Mouse (Mus musculus): Measurements from ENCODE around the gene C2cd4d.

C2cd4d gene

DNA sequence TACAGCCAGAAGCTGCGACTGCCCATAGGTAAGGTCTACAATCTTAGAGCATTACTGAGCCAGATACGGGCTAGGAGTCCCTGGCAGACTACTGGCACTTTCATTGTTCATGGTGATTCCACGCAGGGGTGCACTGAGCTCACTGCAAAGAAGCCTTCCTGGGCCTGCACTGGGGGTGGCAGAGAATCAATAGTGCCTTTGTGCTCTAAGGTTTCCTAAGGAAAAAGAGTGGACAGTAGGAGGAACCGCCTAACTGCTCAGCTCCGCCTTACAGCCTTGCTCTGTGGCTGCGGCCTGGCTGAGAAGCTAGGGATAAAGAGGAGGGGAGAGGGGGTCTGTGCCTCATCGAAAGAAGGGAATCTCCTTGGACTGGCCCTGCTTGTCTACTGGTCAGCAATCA, at the start of gene C2cd4d:
TSS of gene C2cd4d (plus strand) at position 301 of the 400 bp plus-strand sequence.
- in situ Hi-C loops (cut with MboI) = no loop called here

- in situ Hi-C loops (cut with MboI) = no loop called here
These were observed 33.6 kb upstream of the C2cd4d start for GRCm38 (mm10) chr3:94328681-94329080.

- in situ Hi-C loops (cut with MboI) = no loop called here
These were observed 27.8 kb upstream of the C2cd4d start for GRCm38 (mm10) chr3:94334442-94334841.

- in situ Hi-C loops (cut with MboI) = no loop called here
These were observed 23.7 kb upstream of the C2cd4d start for GRCm38 (mm10) chr3:94338522-94338921.

- in situ Hi-C loops (cut with MboI) = no loop called here
These were observed 20.2 kb upstream of the C2cd4d start, which contains the start of gene Them5 for GRCm38 (mm10) chr3:94341959-94342422. TSS of gene Them5 (plus strand) at chr3:94342099.

DNA sequence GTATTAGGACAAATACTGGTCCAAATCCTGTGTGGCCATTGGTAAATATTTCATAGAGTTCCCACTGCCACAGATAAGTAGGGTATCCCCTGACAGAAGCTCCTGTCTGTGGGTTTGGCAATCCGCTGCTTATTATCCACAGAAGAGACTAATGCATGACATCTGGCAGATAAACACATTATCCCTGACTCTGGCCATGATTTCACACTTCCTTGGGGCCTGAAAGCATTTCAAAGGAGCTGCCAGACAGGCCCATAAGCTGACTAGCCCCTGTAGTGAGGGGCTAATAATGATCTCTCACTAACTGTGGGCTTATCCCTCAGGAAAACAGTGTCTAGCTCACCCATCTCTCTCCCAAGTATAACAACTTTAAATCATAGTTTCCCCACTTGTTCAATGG, 19.7 kb upstream of the C2cd4d start:
- in situ Hi-C loops (cut with MboI) = no loop called here

DNA sequence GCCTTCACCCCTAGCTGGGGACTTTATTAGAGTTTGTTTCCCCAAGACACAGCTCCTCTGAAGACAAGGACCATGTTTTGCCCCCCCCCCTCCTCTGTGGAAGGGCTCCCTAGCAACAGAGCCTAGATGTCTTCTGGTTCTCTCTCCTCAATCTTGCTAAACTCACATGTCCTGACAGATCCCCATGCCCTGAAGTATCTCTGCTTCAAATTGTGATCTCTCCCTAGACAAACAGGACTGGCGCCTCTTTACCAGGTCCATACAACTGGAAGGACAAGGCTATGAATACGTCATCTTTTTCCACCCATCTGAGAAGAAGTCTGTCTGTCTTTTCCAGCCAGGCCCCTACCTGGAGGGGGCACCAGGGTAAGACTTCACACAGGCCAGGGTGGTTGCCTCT, 18.1 kb upstream of the C2cd4d start:
- in situ Hi-C loops (cut with MboI) = no loop called here

GRCm38 (mm10) chr3:94344897-94345296, 17.3 kb upstream of the C2cd4d start:
- in situ Hi-C loops (cut with MboI) = no loop called here

DNA sequence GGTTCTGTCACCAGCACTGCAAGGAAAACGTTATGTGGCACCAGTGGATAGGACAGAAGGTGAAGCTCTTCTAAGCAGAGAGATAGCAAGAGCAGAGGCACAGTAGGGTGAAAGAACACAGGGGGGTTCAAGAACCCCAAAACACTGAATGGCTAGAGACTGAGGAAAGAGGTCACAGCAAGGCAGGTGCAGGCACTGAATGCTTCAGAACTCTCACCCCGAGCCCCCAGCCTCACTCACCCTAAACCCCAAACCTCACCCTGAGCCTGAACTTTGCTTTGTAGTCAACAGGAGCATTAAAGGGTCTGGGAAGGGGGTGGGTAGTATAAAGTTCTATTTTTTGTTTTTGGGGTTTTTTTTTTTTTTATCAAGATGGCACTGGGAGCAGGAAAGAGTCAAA, 14.1 kb upstream of the C2cd4d start:
- in situ Hi-C loops (cut with MboI) = no loop called here

GRCm38 (mm10) chr3:94360812-94361211, 1.4 kb upstream of the C2cd4d start:
- in situ Hi-C loops (cut with MboI) = no loop called here

DNA sequence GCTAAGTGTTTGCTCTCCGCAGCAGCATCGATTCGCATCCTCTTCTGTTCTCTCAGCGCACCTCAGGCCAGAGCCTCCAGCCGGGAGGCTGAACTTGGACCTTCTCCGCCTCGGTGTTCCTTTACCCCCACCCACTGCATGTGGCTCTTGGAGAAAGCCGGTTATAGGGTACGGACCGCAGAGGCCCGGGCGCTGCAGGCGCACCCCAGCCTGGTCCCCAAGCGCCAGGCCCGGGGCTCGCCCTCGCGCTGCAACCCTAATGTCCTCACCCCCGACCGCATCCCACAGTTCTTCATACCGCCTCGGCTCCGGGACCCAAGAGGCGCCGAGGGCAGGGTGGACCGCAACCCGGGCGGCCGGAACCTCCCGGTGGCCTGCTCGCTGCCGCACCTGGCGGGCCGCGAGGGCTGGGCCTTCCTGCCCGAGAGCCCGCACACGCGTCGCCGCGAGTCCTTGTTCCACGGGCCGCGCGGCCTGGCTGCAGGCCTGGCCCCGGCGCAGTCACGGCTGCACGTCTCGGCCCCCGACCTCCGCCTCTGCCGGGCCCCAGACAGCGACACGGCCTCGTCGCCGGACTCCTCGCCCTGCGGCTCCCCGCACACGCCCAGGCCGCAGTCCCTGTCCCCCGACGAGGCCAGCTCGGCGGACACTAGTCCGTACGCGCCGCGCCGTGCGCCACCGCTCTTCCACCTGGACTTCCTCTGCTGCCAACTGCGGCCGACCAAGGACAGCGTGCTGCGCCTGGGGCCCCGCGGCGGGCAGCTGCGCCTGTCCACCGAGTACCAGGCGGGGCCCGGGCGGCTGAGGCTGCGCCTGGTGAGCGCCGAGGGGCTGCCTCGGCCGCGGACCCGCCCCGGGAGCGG, 1.3 kb downstream of the C2cd4d start:
- in situ Hi-C loops (cut with MboI) = no loop called here

- in situ Hi-C loops (cut with MboI) = no loop called here
These were observed 1.9 kb downstream of the C2cd4d start for GRCm38 (mm10) chr3:94364154-94364526.

DNA sequence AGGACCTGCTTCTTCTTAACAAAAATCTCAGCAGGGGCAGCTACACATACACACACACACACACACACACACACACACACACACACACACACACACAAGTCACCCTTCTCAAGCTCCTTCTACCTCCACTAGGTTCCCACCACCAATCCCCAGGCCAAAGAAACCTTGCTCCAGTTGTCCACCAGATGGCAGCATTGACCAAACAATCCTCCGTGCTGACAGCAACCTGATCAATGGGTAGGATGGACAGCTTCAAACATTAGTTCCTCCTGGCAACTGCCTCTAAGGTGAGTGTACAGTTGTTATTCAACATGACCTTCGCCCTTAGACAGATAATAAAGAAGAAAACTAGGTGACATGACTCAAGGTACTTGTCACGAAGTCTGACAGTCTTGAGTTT, 4.5 kb downstream of the C2cd4d start:
- in situ Hi-C loops (cut with MboI) = no loop called here

- in situ Hi-C loops (cut with MboI) = no loop called here
These were observed 5.3 kb downstream of the C2cd4d start for GRCm38 (mm10) chr3:94367511-94367910.

- in situ Hi-C loops (cut with MboI) = no loop called here
These were observed 6.4 kb downstream of the C2cd4d start for GRCm38 (mm10) chr3:94368631-94369030.

GRCm38 (mm10) chr3:94369709-94370108, 7.5 kb downstream of the C2cd4d start:
- in situ Hi-C loops (cut with MboI) = no loop called here

- in situ Hi-C loops (cut with MboI) = no loop called here
These were observed 9.4 kb downstream of the C2cd4d start for GRCm38 (mm10) chr3:94371637-94372036.

DNA sequence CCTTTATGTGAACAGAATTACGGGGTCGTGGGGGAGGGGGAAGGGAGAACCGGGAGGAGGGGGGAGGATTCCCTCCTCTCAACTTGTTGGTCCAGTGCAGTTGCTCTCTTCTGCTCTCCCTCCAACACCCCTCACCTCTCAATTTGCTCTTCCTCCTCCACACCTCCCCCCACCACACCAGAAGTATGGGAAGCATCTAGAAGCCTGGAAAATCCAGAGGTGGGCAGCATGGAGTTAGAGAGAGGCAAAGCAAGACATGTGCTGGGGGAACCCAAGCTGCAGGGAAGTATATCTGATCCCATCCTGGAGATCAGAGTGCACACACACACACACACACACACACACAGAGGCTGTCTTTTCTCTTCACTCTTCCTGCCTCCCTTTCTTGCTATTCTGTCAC, 9.8 kb downstream of the C2cd4d start:
- in situ Hi-C loops (cut with MboI) = no loop called here

GRCm38 (mm10) chr3:94372641-94373040, 10.4 kb downstream of the C2cd4d start, which contains the start of gene Rorc:
TSS of gene Rorc (plus strand) at chr3:94372794.
- in situ Hi-C loops (cut with MboI) = no loop called here

- in situ Hi-C loops (cut with MboI) = no loop called here
These were observed 10.9 kb downstream of the C2cd4d start for GRCm38 (mm10) chr3:94373090-94373489.

DNA sequence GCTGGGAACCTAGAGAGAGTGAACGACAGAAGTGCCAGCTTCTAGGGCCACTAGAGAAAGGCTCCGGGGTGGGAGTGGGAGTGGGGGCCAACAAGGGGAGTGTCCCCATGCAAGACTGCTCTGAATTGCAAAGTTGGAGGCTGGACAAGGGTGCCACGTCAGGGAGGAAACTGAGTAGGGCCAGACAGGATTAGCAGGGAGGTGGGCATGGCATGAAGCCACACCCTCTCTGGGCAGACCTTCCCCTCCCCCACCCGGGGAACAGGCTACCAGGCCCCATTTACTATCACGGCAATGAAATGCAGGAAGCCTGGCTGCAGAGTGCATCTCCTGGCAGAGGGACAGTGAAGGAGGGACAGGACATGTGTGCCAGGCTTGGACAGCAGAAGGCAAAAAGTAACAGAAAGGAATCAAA, 11.4 kb downstream of the C2cd4d start:
- in situ Hi-C loops (cut with MboI) = no loop called here

- in situ Hi-C loops (cut with MboI) = no loop called here
These were observed 12.4 kb downstream of the C2cd4d start for GRCm38 (mm10) chr3:94374636-94375035.

DNA sequence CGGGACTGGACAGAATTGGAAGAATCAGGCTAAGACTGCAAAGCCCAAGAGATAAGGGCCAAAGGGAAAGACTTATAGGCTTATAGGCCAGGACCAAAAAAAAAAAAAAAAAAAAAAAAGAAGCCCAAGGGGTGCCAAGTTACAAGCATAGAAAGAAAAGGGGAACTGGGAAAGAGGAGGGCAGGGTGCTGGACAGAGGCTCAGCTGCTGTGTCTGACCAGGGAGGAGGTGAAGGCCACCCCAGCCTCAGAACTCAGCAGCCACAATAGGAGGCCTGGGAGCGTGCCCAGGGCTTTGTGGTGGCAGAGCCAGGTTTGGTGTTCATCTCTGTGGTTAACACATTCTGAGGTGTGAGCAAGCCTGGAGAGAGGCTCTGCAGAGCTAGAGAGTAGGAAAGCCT, 12.9 kb downstream of the C2cd4d start:
- in situ Hi-C loops (cut with MboI) = no loop called here

DNA sequence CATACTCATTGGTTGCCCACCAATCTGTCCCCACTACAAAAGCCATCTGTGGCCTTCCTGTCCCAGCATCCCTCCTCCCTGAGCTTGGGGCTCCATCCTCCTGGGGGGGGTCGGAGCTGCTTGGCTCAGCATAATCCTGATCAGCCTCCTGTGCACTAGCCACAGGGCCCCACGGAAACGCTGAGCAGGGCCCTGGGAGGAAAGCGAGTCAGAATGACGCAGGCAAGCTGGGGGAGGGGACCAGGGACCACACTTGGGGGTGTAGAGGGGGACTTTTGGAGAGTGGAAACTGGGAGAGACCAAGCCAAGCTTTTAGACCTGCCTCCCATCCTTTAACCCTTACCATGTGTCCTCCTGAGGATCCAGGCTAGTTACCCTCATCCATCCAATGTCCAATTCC, 13.6 kb downstream of the C2cd4d start:
- in situ Hi-C loops (cut with MboI) = no loop called here

All from mature B cell (primary cell).